Mouse (Mus musculus): ENCODE measurements around the gene Lmbr1. TPM values are rescaled to one million over a fixed set of nuclear protein-coding genes. Genes with fewer than 3 reads are reported as not detected.

Lmbr1 gene
- polyA plus RNA-seq, 1 experiment from 2014 or later = 13.6 TPM

- peak; percentile 62 for TF ChIP-seq CTCF (IDR thresholded peaks at IDR 0.05; ENCODE audit: low read depth)
- H3K4me2 ChIP-seq (ENCODE audit: low read length) = no peak overlapping the region
- no peaks in the 10 kb centered on the region for H3K27me3 ChIP-seq (ENCODE audit: insufficient read depth, low read length)
- no peaks in the 10 kb centered on the region for H3K36me3 ChIP-seq (ENCODE audit: insufficient read depth, low read length)
- no peaks in the 10 kb centered on the region for H3K9me3 ChIP-seq (replicated peaks; ENCODE audit: low read length)
- ATAC-seq (replicated peaks; ENCODE audit: low FRiP score, low read depth) = no peak
- H3K4me1 ChIP-seq (replicated peaks; ENCODE audit: insufficient read depth, low read length) = no peaks in the 10 kb centered on the region
- DNase-seq (ENCODE audit: low spot score) = peak; percentile 24
- no peak overlapping the region for H3K9ac ChIP-seq (ENCODE audit: low read depth, low read length)
- no peak overlapping the region for H3K27ac ChIP-seq
- H3K4me3 ChIP-seq (replicated peaks; ENCODE audit: low read depth, low read length) = no peak overlapping the region
Observed at GRCm38 (mm10) chr5:29274746-29275145, 103.4 kb downstream of the Lmbr1 start.

GRCm38 (mm10) chr5:29273426-29273825 lies 104.8 kb downstream of the Lmbr1 start:
- 69% methylated on average over 2 of the region's 2 CpGs for WGBS
- H3K27me3 ChIP-seq (ENCODE audit: insufficient read depth, low read length) = no peaks in the 10 kb centered on the region
- ATAC-seq (replicated peaks; ENCODE audit: low FRiP score, low read depth) (no peak), DNase-seq (ENCODE audit: low spot score) (no peak)
- TF ChIP-seq CTCF (IDR thresholded peaks at IDR 0.05; ENCODE audit: low read depth) = no peak
- no peak overlapping the region for H3K4me3 ChIP-seq (replicated peaks; ENCODE audit: low read depth, low read length)
- H3K4me2 ChIP-seq (ENCODE audit: low read length) = no peak overlapping the region
- no peaks in the 10 kb centered on the region for H3K36me3 ChIP-seq (ENCODE audit: insufficient read depth, low read length)
- no peaks in the 10 kb centered on the region for H3K4me1 ChIP-seq (replicated peaks; ENCODE audit: insufficient read depth, low read length)
- no peaks in the 10 kb centered on the region for H3K9me3 ChIP-seq (replicated peaks; ENCODE audit: low read length)
- no peak overlapping the region for H3K9ac ChIP-seq (ENCODE audit: low read depth, low read length)
- H3K27ac ChIP-seq = no peak overlapping the region

GRCm38 (mm10) chr5:29270879-29271278 lies 107.3 kb downstream of the Lmbr1 start:
- DNase-seq (ENCODE audit: low spot score) = peak; percentile 14
- Histone ChIP-seq H3K9ac (ENCODE audit: low read depth, low read length) (no peak overlapping the region), H3K4me1 (replicated peaks; ENCODE audit: insufficient read depth, low read length) (no peaks in the 10 kb centered on the region), H3K36me3 (ENCODE audit: insufficient read depth, low read length) (no peaks in the 10 kb centered on the region), H3K4me2 (ENCODE audit: low read length) (no peak overlapping the region), H3K27ac (no peak overlapping the region), H3K9me3 (replicated peaks; ENCODE audit: low read length) (no peaks in the 10 kb centered on the region), H3K27me3 (ENCODE audit: insufficient read depth, low read length) (no peaks in the 10 kb centered on the region), H3K4me3 (replicated peaks; ENCODE audit: low read depth, low read length) (no peak overlapping the region)
- 39% methylated on average over 4 of the region's 4 CpGs for WGBS
- ATAC-seq (replicated peaks; ENCODE audit: low FRiP score, low read depth) = no peak
- peak; percentile 38; the same call in 1 of the 2 replicates for TF ChIP-seq CTCF (IDR thresholded peaks at IDR 0.05; ENCODE audit: low read depth)

- DNase-seq (ENCODE audit: low spot score) (no peak), ATAC-seq (replicated peaks; ENCODE audit: low FRiP score, low read depth) (no peak)
- H3K4me3 ChIP-seq (replicated peaks; ENCODE audit: low read depth, low read length) = no peak overlapping the region
- H3K4me2 ChIP-seq (ENCODE audit: low read length) = no peak overlapping the region
- no peaks in the 10 kb centered on the region for H3K4me1 ChIP-seq (replicated peaks; ENCODE audit: insufficient read depth, low read length)
- H3K9me3 ChIP-seq (replicated peaks; ENCODE audit: low read length) = no peaks in the 10 kb centered on the region
- TF ChIP-seq CTCF (IDR thresholded peaks at IDR 0.05; ENCODE audit: low read depth) = no peak
- no peak overlapping the region for H3K9ac ChIP-seq (ENCODE audit: low read depth, low read length)
- H3K36me3 ChIP-seq (ENCODE audit: insufficient read depth, low read length) = no peaks in the 10 kb centered on the region
- 58% methylated on average over 2 of the region's 2 CpGs for WGBS
- no peaks in the 10 kb centered on the region for H3K27me3 ChIP-seq (ENCODE audit: insufficient read depth, low read length)
- no peak overlapping the region for H3K27ac ChIP-seq
Observed at GRCm38 (mm10) chr5:29253876-29254275, 124.3 kb downstream of the Lmbr1 start.

- DNase-seq (ENCODE audit: low spot score) (no peak), ATAC-seq (replicated peaks; ENCODE audit: low FRiP score, low read depth) (no peak)
- H3K4me3 ChIP-seq (replicated peaks; ENCODE audit: low read depth, low read length) = no peak overlapping the region
Observed at GRCm38 (mm10) chr5:29251496-29251873, 126.7 kb downstream of the Lmbr1 start.

GRCm38 (mm10) chr5:29250795-29251495 lies 127.2 kb downstream of the Lmbr1 start:
- 56% methylated on average over 8 of the region's 8 CpGs for WGBS
- no peaks in the 10 kb centered on the region for H3K4me1 ChIP-seq (replicated peaks; ENCODE audit: insufficient read depth, low read length)
- DNase-seq (ENCODE audit: low spot score) = peak; percentile 4
- H3K9ac ChIP-seq (ENCODE audit: low read depth, low read length) = no peak overlapping the region
- no peak overlapping the region for H3K4me3 ChIP-seq (replicated peaks; ENCODE audit: low read depth, low read length)
- no peaks in the 10 kb centered on the region for H3K36me3 ChIP-seq (ENCODE audit: insufficient read depth, low read length)
- H3K27me3 ChIP-seq (ENCODE audit: insufficient read depth, low read length) = no peaks in the 10 kb centered on the region
- H3K27ac ChIP-seq = no peak overlapping the region
- H3K4me2 ChIP-seq (ENCODE audit: low read length) = no peak overlapping the region
- H3K9me3 ChIP-seq (replicated peaks; ENCODE audit: low read length) = no peaks in the 10 kb centered on the region
- TF ChIP-seq CTCF (IDR thresholded peaks at IDR 0.05; ENCODE audit: low read depth) = no peak
- ATAC-seq (replicated peaks; ENCODE audit: low FRiP score, low read depth) = no peak

More at GRCm38 (mm10) chr5:29251496-29251873, 126.7 kb downstream of the Lmbr1 start:
- TF ChIP-seq CTCF (IDR thresholded peaks at IDR 0.05; ENCODE audit: low read depth) = no peak
- 80% methylated on average over 1 of the region's 1 CpGs for WGBS
- no peak overlapping the region for H3K9ac ChIP-seq (ENCODE audit: low read depth, low read length)
- no peak overlapping the region for H3K27ac ChIP-seq
- H3K9me3 ChIP-seq (replicated peaks; ENCODE audit: low read length) = no peaks in the 10 kb centered on the region
- no peaks in the 10 kb centered on the region for H3K27me3 ChIP-seq (ENCODE audit: insufficient read depth, low read length)
- no peaks in the 10 kb centered on the region for H3K4me1 ChIP-seq (replicated peaks; ENCODE audit: insufficient read depth, low read length)
- H3K4me2 ChIP-seq (ENCODE audit: low read length) = no peak overlapping the region
- H3K36me3 ChIP-seq (ENCODE audit: insufficient read depth, low read length) = no peaks in the 10 kb centered on the region

- no CpG with 5 or more reads among the region's 1 CpGs for WGBS
- H3K9ac ChIP-seq (ENCODE audit: low read depth, low read length) = no peak overlapping the region
- no peak overlapping the region for H3K27ac ChIP-seq
- H3K4me1 ChIP-seq (replicated peaks; ENCODE audit: insufficient read depth, low read length) = no peaks in the 10 kb centered on the region
- H3K4me2 ChIP-seq (ENCODE audit: low read length) = no peak overlapping the region
- no peak for ATAC-seq (replicated peaks; ENCODE audit: low FRiP score, low read depth)
- no peak overlapping the region for H3K4me3 ChIP-seq (replicated peaks; ENCODE audit: low read depth, low read length)
- no peaks in the 10 kb centered on the region for H3K36me3 ChIP-seq (ENCODE audit: insufficient read depth, low read length)
- H3K27me3 ChIP-seq (ENCODE audit: insufficient read depth, low read length) = no peaks in the 10 kb centered on the region
- DNase-seq (ENCODE audit: low spot score) = no peak
- no peaks in the 10 kb centered on the region for H3K9me3 ChIP-seq (replicated peaks; ENCODE audit: low read length)
- TF ChIP-seq CTCF (IDR thresholded peaks at IDR 0.05; ENCODE audit: low read depth) = no peak
Observed at GRCm38 (mm10) chr5:29244769-29245168, 133.4 kb downstream of the Lmbr1 start.

Measured in kidney, postnatal 0 days (tissue).